Mouse (Mus musculus) cerebellum, postnatal 10 days (tissue): ENCODE results near the gene Trmt2a.

Experiments used
- DNase-seq, 2 experiments: peaks; one replicate each; pipeline ENCODE4 v3.0.0; 2021; ENCODE audit warnings: mixed read lengths in 2 of 2

The Trmt2a gene

GRCm38 (mm10) chr16:18248433-18249363 lies at the start of gene Trmt2a, which contains the start of gene Ranbp1:
Trmt2a (plus strand) TSS chr16:18248679.
Ranbp1 (minus strand) TSS chr16:18248732.
- DNase-seq = peak; percentile 99

- no peak for DNase-seq
Measured at GRCm38 (mm10) chr16:18200062-18200461, 48.4 kb upstream of the Trmt2a start.

DNA sequence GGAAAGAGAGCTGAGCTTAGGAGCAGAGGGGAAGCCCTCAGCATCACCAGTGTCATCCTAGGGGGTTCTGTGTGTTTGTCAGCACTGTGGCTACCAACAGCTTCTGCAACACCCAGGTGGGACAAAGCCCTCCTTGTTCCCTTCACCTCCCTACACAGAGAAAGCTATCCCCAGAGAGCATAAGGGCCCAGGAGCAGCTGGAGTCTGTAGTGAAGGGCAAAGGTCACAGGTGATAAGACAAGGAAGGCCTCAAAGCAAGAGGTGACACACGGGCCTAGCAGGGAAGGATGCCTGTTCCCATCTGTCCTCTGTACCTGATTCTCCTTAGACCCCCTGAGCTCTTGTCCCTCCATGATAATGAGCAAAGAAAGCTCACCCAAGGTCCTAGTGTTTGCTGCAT lies 46.9 kb upstream of the Trmt2a start:
- no peak for DNase-seq

GRCm38 (mm10) chr16:18202061-18202460 lies 46.4 kb upstream of the Trmt2a start:
- no peak for DNase-seq

- no peak for DNase-seq
Measured at GRCm38 (mm10) chr16:18203430-18204091, 44.9 kb upstream of the Trmt2a start.

DNA sequence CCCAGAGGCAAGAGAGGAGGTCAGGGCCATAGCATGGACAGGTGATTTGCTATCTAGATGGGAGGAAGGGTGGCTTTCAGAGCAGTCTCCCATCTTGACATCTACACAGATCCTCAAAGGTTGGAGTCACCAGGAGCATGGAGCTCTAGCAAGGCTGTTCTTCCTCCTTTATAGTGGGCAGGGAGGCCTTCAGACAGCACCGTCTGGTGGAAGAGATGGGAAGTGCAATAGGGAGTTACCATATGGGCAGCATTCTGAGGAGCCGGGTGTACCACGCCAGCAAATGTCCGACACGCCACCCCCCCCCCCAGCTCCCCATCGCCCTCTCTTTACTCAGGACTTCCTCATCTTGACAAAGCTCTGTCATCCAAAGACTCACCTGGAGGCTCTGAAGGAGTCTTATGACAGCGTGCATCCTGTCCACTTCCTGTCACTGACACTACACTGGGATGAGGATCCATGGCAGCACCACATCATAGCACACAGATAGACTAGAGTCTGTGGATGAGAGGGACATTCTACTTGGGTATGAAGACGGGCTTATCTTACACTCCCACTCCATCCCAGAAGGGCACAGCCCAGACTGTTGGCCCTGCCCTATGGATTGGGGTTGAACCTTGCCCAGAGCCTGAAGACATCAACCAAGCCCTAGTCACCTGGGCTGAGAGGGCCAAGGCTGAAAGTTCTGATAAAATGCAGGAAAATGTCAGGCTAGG lies 37.6 kb upstream of the Trmt2a start:
- DNase-seq = peak; percentile 93 to 95

GRCm38 (mm10) chr16:18211417-18212171 lies 36.9 kb upstream of the Trmt2a start:
- peak; percentile 99 to 100 for DNase-seq

- peak; percentile 86 to 90 for DNase-seq
Measured at GRCm38 (mm10) chr16:18213689-18214088, 34.8 kb upstream of the Trmt2a start.

DNA sequence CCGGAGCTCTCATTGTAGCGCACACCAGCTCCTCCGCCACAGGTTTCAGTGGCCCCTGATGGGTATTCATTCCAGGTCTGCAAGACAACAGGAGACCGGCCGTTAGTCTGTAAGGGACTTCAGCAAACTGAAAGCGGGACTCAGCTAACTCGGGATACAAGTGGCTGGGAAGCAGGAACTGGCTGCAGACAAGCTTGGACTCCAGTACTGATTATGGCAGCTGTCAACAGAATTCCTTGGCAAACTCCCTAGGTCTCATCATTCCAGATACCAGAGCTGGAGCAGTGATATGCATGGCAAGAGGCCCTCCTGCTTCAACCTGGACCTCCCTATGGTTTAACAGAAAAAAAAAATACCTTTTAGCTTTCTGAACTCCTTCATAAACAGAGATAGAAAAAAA lies 33.6 kb upstream of the Trmt2a start:
- DNase-seq = peak; percentile 52 to 64

- DNase-seq = no peak
Measured at GRCm38 (mm10) chr16:18217579-18217978, 30.9 kb upstream of the Trmt2a start, which contains the start of gene Ccdc188. Ccdc188 (plus strand) TSS chr16:18217879.

GRCm38 (mm10) chr16:18218580-18218996 lies 29.9 kb upstream of the Trmt2a start:
- no peak for DNase-seq

DNA sequence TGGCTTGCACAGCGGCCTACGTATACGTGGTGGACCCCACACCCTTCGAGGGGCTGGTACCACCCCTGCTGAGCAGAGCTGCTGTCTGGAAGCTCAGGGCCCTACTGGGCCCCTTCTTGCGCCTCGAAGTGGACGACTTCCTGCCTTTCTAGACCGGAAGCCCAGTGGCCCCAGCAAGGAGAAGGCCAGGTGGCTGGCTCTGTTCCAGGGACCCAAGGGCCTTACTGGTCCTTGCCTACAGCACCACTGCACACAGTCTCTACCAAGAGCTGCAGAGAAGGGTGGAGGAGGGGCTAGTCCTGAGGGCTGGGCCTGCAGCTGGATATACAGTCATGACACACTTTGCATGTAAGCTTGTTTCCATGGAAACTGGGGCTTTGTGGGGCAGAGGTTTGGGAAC lies 28.5 kb upstream of the Trmt2a start:
- DNase-seq = peak in 1 of 2 experiments; percentile 50

DNA sequence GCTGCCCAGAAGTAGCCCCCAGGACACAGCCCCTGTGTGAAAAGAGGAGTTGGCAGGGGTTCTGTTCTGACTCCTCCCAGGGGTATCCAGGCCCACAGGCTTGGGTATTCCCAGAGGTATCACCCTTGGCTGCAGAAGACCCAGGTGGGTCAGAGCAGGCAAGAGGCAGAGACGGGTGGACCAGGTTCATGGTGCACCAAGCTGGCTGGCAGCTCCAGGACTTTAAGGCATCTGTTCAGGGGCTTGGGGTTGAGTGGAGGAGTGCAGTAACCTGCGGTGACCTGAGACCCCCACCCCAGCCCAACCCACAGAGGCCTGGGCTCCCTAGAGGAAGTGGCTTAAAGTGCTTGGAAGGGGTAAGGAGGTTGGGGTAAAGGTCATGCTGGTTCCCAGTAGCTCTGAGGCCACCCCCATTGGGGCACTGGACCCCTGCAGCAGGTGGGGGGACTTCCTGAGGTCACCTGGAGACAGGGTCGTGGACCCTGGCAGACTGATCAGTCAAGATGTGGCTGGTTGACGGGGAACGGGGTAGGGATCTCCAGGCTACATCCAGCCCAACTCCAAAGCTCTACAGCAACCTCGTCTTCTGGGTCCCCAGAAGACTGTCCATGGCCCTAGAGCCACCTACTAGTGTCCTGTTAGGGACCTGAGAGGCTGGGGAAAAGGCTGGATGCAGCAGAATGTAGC lies 27.5 kb upstream of the Trmt2a start:
- no peak for DNase-seq

DNA sequence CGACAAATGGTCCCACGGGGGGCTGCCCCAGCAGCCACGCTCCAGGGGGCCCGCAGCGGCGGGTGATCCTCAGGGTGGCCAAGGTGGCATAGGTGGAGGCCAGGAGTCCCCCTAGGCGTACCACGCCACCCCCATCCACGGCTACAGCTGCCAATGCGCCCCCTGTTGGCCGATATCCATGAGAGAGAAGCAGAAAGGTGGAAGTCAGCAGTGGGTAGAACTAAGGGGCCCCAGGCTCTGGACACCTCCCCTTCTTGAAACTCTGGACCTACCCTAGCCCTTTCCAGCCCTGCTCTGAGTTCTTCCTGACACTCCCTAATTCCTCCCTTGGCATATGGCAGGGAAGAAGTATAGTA lies 27.0 kb upstream of the Trmt2a start:
- DNase-seq = no peak

DNA sequence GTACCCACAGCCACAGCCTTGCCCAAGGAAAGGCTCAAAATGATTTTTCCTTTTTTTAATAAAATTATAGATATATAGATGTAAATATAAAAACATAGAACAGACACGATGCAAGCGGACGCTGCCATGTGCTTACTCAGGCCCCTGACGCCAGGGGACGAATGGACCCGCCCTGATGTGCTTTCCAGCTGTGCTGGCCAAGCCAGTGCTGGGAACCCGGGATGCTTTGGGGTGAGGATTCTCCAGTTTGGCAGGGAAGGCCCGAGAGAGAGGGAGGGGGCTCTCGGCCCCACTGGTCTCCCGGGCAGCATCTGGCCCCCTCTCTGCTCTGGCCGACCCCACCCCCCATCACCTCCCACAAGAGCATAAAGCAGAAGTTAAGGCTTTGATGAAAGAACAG lies 26.3 kb upstream of the Trmt2a start:
- no peak for DNase-seq

DNA sequence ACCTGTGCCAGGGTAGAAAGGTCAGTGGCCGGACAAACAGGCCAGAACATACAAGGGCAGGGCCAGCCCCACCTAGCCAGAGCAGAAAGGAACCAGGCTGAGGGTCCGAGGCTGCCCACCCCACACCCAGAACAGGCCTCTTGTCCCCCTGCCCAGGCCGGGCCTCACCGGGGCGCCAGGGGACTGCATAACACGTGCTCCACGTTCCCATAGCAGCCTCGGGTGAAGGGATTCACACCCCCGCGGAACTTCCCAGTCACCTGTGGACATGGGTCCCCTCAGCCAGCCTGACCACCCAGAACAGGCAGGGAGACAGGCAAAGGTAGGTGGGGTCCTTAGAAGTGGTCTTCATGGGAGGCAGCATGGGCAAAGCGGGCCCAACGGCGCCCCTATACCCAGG lies 21.3 kb upstream of the Trmt2a start:
- no peak for DNase-seq

- DNase-seq = no peak
Measured at GRCm38 (mm10) chr16:18227897-18228422, 20.5 kb upstream of the Trmt2a start.

DNA sequence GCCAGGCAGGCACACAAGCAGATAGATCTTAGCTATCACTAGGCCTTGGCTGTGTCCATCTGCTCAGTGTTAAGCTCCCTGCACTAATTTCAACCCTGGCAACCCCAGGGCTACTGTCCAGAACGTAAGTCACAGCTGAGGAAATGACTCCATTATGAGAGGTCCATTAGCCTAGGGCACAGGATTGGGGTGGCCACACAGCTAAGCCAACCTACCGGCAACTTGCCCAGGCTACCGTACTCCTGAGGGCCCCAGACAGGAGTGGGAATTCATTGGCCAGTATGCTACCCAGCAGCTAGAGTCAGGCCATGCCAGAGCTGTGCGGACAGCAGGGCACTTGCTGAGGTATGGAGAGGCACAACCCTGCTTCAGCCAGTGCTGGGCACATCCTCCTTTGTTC lies 19.6 kb upstream of the Trmt2a start:
- peak; percentile 85 to 87 for DNase-seq

DNA sequence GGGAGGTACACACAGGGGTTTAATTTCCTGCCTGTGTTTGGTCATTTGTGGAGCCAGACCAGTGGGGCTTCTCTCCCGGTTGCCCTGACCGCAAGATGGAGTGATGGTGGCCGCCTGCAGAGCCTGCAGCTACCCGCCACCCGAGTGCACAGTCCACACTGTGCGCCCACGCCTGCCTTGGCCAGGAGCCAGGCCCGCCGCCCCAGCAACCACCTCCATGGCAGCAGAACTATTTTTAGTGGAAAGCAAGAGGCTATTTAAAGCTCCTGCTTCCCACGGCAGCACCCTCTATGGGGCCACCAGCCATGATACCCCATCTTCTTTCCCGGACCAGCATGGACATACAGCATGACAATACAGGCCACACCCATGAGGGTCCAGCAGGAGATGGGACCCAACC lies 18.9 kb upstream of the Trmt2a start:
- peak; percentile 58 to 69 for DNase-seq

DNA sequence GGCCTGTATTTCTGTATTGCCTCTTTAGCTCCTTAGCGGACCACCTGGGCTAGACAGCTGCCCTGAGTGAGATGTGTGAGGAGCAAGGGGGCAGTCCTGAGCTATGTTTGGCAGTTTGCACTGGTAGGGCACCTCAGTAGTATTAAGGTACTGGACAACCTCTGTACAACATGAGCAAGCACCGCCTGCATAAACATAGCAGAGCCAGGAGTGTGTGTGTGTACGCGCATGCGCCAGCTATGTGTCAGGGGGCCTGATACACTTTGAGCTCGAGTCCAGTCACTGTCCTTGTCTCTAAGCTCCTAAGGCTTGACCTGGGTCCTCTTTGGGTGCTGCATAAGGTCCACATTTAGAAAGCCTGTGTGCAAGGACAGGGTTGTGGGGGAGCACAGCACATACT lies 17.9 kb upstream of the Trmt2a start:
- DNase-seq = no peak

- no peak for DNase-seq
Measured at GRCm38 (mm10) chr16:18231047-18231446, 17.4 kb upstream of the Trmt2a start.

DNA sequence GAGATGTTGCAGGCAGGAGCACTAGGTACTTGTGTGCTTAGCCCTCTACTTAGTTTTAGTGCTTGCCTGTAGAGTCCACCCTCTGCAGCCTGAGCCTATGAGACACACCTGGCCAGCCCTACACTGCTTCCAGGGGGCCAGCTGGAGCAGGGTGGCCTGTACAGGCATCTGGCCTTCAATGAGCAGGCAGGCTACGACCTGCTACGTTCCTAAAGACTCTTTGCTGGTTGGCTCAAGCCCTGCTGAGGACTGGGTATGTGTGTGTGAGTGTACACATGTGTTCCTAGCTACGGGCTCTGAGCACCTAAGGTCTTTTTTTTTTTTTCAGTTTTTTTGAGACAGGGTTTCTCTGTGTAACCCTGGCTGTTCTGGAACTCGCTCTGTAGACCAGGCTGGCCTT lies 17.0 kb upstream of the Trmt2a start:
- no peak for DNase-seq
